Mouse (Mus musculus): Measurements from ENCODE around the gene Arid3c. TPM values are rescaled to one million over a fixed set of nuclear protein-coding genes. Genes with fewer than 3 reads are reported as not detected.
"Not testable (repeated sequence)": the region's sequence is repeated elsewhere in the genome, so short reads cannot be mapped to it uniquely, and the experiment has no call there.

The Arid3c gene
- polyA plus RNA-seq, 1 experiment from 2014 or later = not detected

DNA sequence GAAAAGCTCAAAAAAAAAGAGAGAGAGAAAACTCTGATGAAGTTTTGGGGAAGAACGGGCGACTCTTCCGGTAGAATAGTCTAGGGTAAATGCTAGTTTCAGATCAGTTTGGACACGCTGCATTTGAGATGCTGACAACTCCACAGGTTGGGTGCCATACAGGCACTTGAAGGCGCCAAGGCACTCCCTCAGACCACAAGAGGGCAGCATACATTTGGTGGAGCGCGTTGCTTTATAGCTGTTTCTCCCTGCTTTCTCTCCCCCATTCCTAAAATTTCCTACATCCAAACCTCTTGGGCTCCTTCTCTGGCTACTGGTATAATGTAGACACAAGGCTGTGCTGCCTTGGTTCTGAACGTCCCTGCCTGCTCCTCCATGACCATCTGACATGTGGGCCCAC is 16.7 kb downstream of the Arid3c start:
- Histone ChIP-seq H3K4me2 (peak overlapping the region; percentile 94), H3K27ac (ENCODE audit: poor library complexity, severe bottlenecking) (no peak overlapping the region), H3K36me3 (peaks cover 45% of the 10 kb centered on the region), H3K4me3 (0 out of 2 replicates have a peak overlapping the region, but pooled peaks have one; percentile 71), H3K9ac (no peak overlapping the region), H3K9me3 (replicated peaks) (no peaks in the 10 kb centered on the region), H3K27me3 (replicated peaks) (no peaks in the 10 kb centered on the region), H3K4me1 (replicated peaks) (peaks cover 23% of the 10 kb centered on the region)
- no peak for ATAC-seq (ENCODE audit: insufficient number of reproducible peaks, low FRiP score)
- 13% methylated on average over 8 of the region's 8 CpGs for WGBS

DNA sequence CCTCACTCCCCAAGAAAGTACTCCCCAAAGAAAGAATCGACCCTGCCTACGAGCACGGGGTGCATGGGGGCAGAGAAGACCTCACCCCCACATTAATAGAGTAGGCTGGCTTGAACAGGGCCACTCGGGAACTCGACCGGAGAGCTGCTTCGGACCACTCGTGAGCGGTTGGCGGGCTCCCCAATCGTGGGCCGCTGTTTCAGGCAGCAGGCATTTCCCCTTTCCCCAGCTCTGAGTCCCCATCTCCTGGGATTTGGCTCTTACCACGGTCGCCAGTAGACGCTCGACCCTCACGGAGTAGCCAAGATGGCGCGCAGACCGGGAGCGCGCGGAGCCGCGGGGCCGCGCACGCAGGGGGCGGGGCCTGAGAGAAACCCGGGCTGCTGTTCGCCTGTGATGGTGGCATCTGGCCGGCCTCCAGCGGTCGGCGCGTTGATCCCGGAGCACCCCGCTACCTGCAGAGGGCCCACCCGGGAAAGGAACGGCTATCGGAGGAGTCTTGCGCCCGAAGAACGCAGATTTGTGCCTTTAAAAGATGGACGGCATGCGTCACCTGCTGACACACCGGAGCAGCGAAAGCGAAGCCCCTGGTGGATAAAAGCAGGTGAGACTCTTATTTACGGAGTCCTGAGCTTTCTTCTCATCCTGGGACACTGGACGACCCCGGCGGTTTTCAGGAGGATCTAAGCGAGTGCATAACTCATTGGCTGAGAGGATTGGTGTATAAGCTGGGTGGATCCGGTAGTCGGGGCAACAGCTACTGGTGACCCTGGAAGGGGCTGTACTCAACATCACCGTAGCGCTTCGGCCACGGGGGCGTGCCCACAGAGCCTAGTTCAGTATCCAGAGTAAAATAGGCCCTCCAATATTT is 17.5 kb downstream of the Arid3c start, which contains the start of gene Rpp25l:
Gene Rpp25l, minus strand, starts transcription at position 338 of the 871 bp plus-strand sequence.
- peak within 1 kb of the TSS; percentile 58 for H3K27ac ChIP-seq (ENCODE audit: poor library complexity, severe bottlenecking)
- under 1% methylated on average over 61 of the region's 61 CpGs for WGBS
- H3K4me2 ChIP-seq = peak within 1 kb of the TSS; percentile 94
- peaks cover 37% of the 10 kb centered on the region for H3K36me3 ChIP-seq
- peak within 1 kb of the TSS; percentile 91 for H3K9ac ChIP-seq
- no peaks in the 10 kb centered on the region for H3K27me3 ChIP-seq (replicated peaks)
- peak; percentile 81 for ATAC-seq (ENCODE audit: insufficient number of reproducible peaks, low FRiP score)
- peaks cover 23% of the 10 kb centered on the region for H3K4me1 ChIP-seq (replicated peaks)
- H3K9me3 ChIP-seq (replicated peaks) = no peaks in the 10 kb centered on the region
- peak within 1 kb of the TSS; percentile 71 for H3K4me3 ChIP-seq

DNA sequence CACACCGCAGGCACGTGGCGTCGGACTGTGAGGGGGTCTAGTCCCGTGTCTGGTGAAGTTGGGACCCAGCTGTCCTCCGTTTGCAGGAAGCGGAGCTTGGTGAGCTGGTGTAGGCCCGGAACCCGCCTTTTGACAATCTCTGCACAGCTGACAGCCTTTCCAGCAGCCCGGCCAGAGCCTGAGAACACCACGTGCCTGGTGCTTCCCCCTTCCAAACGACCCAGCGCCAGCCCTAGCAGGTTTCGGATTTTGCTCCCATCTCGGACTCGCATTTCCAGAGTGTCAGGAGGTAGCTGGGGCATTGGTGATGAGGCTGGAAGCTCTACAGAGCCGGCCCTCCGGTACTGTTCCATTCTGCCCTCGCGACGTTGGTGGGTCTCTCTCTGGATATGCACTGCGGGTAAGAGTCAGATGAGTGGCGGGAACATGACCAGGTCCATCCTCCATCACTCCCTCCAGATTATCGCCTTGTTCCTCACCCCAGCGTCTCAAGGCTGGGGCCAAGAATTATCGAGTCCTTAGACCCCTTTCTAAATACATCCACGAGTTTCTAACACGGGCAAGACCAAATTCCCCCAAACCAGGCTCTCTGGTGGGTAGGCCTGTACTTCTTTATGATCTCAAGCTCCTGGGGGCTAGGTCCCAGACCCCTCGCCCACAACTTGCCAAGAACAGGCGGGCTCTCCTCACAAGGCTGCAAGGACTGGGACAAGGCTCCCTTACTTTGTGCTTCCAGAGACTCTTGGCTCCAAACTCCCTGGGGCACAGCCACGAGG is 18.3 kb downstream of the Arid3c start:
- ATAC-seq (ENCODE audit: insufficient number of reproducible peaks, low FRiP score) = peak; percentile 14; the same call in 1 of the 2 replicates
- WGBS = 43% methylated on average over 31 of the region's 31 CpGs
- peaks cover 6% of the 10 kb centered on the region; the same call in 1 of the 2 replicates for H3K27me3 ChIP-seq (replicated peaks)

DNA sequence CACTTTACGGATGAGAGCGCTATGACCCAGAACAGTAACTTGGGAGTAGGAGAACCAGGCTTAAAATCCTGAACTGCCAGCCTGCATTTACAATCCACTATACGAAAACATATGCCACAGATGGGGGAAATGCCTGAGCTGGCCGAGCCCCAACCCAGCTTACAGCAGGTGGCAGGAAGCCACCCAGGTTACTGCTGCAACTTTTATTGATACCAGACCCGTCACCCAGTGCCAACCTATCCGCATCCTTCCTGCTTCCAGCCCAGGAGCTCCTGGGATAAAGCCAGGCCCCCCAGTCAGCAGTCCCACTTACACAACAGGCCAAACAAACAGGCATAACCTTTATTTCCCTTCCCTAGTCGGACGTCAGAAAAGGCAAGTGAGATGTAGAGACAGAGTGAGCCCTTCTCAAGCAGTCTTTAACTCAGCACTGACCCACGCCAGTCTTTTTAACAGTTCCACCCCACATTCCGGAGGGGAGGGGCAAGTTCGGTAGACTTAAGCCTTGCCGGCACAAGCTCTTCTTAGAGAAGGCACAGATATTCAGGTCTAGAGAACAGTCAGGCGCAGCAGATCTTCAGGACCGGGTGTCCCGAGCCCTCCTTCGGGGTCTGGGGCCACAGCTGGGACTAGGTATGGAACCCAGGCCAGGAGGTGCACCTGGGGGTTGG is 19.1 kb downstream of the Arid3c start:
- no peak for ATAC-seq (ENCODE audit: insufficient number of reproducible peaks, low FRiP score)
- peak overlapping the region; percentile 91 for H3K9ac ChIP-seq
- 78% methylated on average over 16 of the region's 16 CpGs for WGBS
- H3K27ac ChIP-seq (ENCODE audit: poor library complexity, severe bottlenecking) = no peak overlapping the region
- peaks cover 30% of the 10 kb centered on the region for H3K4me1 ChIP-seq (replicated peaks)
- peak overlapping the region; percentile 71 for H3K4me3 ChIP-seq
- H3K27me3 ChIP-seq (replicated peaks) = peaks cover 7% of the 10 kb centered on the region; the same call in 1 of the 2 replicates
- H3K36me3 ChIP-seq = peaks cover 21% of the 10 kb centered on the region
- H3K9me3 ChIP-seq (replicated peaks) = no peaks in the 10 kb centered on the region
- peak overlapping the region; percentile 94 for H3K4me2 ChIP-seq

More for the DNA sequence above, 18.3 kb downstream of the Arid3c start:
- H3K4me2 ChIP-seq = peak overlapping the region; percentile 94
- H3K4me3 ChIP-seq = peak overlapping the region; percentile 71
- H3K9ac ChIP-seq = peak overlapping the region; percentile 91
- peaks cover 23% of the 10 kb centered on the region for H3K4me1 ChIP-seq (replicated peaks)
- 0 out of 2 replicates have a peak overlapping the region, but pooled peaks have one; percentile 58 for H3K27ac ChIP-seq (ENCODE audit: poor library complexity, severe bottlenecking)
- H3K36me3 ChIP-seq = peaks cover 29% of the 10 kb centered on the region
- H3K9me3 ChIP-seq (replicated peaks) = no peaks in the 10 kb centered on the region

GRCm38 (mm10) chr4:41710229-41710628 is 20.7 kb downstream of the Arid3c start:
- no peaks in the 10 kb centered on the region for H3K9me3 ChIP-seq (replicated peaks)
- 60% methylated on average over 4 of the region's 4 CpGs for WGBS
- no peak overlapping the region for H3K9ac ChIP-seq
- H3K27ac ChIP-seq (ENCODE audit: poor library complexity, severe bottlenecking) = no peak overlapping the region
- H3K27me3 ChIP-seq (replicated peaks) = peaks cover 16% of the 10 kb centered on the region
- ATAC-seq (ENCODE audit: insufficient number of reproducible peaks, low FRiP score) = no peak
- H3K4me2 ChIP-seq = no peak overlapping the region
- H3K36me3 ChIP-seq = peaks cover 10% of the 10 kb centered on the region
- H3K4me3 ChIP-seq = no peak overlapping the region
- H3K4me1 ChIP-seq (replicated peaks) = peaks cover 40% of the 10 kb centered on the region

DNA sequence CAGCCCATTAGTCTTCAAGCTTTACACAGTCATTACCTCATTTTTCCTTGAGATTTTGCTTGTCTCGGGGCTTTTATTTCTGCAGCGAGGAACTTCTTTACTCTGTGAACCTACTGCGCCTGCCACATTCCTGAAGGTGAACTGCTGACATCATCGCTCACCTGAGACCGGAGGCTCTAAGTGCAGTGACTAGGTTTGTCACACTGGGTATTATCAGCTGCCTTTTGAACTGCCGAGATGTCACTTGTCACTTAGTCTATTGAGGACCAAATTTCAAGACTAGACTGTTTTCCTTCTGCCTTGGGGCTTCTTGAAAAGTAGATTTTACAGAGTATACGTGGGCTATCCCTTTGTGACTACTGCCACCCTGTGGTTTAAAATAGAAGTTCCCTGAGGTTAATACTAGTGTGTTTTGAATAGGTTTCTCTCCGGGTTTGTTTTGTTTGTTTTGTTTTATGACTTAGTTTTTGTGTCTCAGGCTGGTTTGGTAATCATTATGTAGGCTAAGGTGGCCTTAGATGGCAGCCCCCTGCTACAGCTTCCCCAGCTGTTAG is 22.7 kb downstream of the Arid3c start:
- Histone ChIP-seq H3K4me3 (no peak overlapping the region), H3K9me3 (replicated peaks) (no peaks in the 10 kb centered on the region), H3K4me2 (no peak overlapping the region), H3K27ac (ENCODE audit: poor library complexity, severe bottlenecking) (no peak overlapping the region), H3K27me3 (replicated peaks) (peaks cover 34% of the 10 kb centered on the region), H3K4me1 (replicated peaks) (peaks cover 32% of the 10 kb centered on the region), H3K9ac (no peak overlapping the region), H3K36me3 (peaks cover 10% of the 10 kb centered on the region)
- 37% methylated on average over 8 of the region's 8 CpGs for WGBS
- ATAC-seq (ENCODE audit: insufficient number of reproducible peaks, low FRiP score) = no peak

DNA sequence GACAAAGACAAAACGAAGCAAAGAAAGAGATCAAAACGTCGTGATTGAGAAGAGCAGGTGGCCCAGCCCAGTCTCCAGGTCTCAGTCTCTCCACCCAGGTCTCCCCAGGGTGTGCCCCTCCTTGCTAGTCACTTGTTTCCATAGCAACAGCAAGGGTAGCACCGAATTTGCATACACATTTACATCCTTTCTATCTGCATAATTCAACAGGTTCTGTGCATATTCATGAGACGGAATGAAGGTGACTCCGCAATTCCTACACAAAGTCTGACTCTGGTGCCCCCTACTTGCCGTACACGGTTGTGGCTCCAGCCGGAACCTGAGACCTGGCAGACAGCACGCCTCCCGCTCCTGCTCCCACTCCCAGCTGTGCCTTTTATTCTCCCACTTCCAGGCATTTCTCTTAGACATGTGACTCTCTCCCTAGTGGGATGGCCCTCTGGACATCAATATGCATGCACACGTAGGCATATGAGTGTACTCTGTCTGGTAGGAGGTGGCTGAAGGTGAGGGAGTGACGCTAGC is 23.9 kb downstream of the Arid3c start:
- Histone ChIP-seq H3K27me3 (replicated peaks) (peaks cover 36% of the 10 kb centered on the region), H3K36me3 (peaks cover 8% of the 10 kb centered on the region), H3K4me2 (peak overlapping the region; percentile 47), H3K4me1 (replicated peaks) (peaks cover 23% of the 10 kb centered on the region), H3K4me3 (no peak overlapping the region), H3K9ac (0 out of 2 replicates have a peak overlapping the region, but pooled peaks have one; percentile 16), H3K27ac (ENCODE audit: poor library complexity, severe bottlenecking) (no peak overlapping the region), H3K9me3 (replicated peaks) (no peaks in the 10 kb centered on the region)
- whole genome bisulfite sequencing = 2% methylated on average over 13 of the region's 13 CpGs
- ATAC-seq (ENCODE audit: insufficient number of reproducible peaks, low FRiP score) = peak; percentile 45

DNA sequence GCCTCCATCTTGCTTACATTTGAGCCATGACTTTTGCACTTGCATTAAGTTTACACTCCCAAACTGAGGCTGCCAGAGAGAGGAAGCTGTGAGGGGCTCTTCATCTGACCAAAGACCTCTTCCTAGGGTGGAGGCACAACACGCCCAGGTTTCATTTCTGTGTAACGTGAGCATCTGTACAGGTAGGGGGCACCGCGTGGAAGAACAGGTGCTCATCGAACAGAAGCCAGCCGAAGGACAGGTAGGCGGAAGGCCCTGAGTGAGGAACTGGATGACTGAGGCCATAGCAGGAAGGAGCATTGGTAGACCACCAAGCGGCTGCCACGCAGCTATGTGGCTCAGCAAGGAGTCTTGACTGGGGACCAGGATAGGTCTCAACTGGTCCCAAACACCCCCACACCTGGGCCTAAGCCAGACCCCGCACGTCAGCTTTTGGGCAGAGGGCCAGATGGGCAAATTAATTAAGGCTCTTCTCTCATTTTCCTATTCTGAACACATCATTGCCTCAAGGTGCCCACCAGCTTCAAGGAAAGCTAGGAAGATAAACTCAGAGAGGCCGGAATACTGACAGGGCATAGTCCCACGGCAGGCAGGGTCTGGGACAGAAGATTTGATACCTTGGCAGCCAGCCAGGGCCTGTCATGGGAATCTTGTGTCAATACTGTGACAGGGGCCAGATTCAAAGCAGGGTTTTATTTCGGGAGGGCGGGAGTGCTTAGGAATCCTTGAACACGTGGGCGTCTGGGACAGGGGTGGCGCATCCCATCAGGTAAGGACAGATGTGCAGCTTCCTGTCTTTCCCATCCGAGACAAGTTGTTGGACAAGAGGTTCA is 24.8 kb downstream of the Arid3c start:
- WGBS = 59% methylated on average over 19 of the region's 19 CpGs
- ATAC-seq (ENCODE audit: insufficient number of reproducible peaks, low FRiP score) = no peak
- no peak overlapping the region for H3K27ac ChIP-seq (ENCODE audit: poor library complexity, severe bottlenecking)
- H3K4me1 ChIP-seq (replicated peaks) = peaks cover 17% of the 10 kb centered on the region
- peaks cover 36% of the 10 kb centered on the region for H3K27me3 ChIP-seq (replicated peaks)
- H3K4me3 ChIP-seq = no peak overlapping the region
- H3K4me2 ChIP-seq = no peak overlapping the region
- no peak overlapping the region for H3K9ac ChIP-seq
- no peaks in the 10 kb centered on the region for H3K36me3 ChIP-seq
- H3K9me3 ChIP-seq (replicated peaks) = no peaks in the 10 kb centered on the region

- H3K9me3 ChIP-seq (replicated peaks) = no peaks in the 10 kb centered on the region
- 2% methylated on average over 5 of the region's 5 CpGs for WGBS
- no peaks in the 10 kb centered on the region for H3K36me3 ChIP-seq
- no peak overlapping the region for H3K9ac ChIP-seq
- no peak for ATAC-seq (ENCODE audit: insufficient number of reproducible peaks, low FRiP score)
- H3K4me1 ChIP-seq (replicated peaks) = peaks cover 17% of the 10 kb centered on the region
- no peak overlapping the region for H3K4me3 ChIP-seq
- peaks cover 36% of the 10 kb centered on the region for H3K27me3 ChIP-seq (replicated peaks)
- H3K27ac ChIP-seq (ENCODE audit: poor library complexity, severe bottlenecking) = no peak overlapping the region
- no peak overlapping the region for H3K4me2 ChIP-seq
Observed at GRCm38 (mm10) chr4:41704651-41705050, 26.3 kb downstream of the Arid3c start.

DNA sequence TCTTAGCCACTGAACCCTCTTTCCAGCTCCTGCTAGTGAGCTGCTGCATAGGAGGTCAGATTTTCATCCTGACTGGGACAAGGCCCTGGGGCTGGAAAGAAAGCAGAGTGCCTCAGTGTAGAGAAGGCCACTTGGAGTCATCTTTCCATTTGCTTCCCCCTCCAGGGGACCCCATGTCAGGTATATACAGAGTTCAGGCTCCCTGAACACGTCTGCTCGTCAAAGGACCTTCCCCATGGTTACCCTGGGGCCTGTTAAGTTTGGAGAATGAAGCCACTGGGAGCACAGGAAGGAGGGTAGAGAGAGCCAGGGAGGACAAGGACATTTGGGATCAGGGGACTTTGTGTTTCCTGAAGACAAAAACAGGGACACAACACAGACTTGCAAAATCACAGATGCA is 28.7 kb downstream of the Arid3c start:
- H3K4me3 ChIP-seq; ATAC-seq (ENCODE audit: insufficient number of reproducible peaks, low FRiP score); H3K27ac ChIP-seq (ENCODE audit: poor library complexity, severe bottlenecking); H3K9ac ChIP-seq; H3K4me2 ChIP-seq; H3K9me3 ChIP-seq (replicated peaks); H3K36me3 ChIP-seq: not testable (repeated sequence)
- H3K27me3 ChIP-seq (replicated peaks) = peaks cover 36% of the 10 kb centered on the region
- 70% methylated on average over 2 of the region's 2 CpGs for WGBS
- peaks cover 13% of the 10 kb centered on the region for H3K4me1 ChIP-seq (replicated peaks)
